Mouse (Mus musculus) layer of hippocampus, adult 8-10 months (tissue): ENCODE measurements around the gene Ccl25. TPM values are rescaled to one million over a fixed set of nuclear protein-coding genes. Genes with fewer than 3 reads are reported as not detected.

Experiments
- total RNA-seq, 4 experiments: library from RNA; stranded (reverse); gene quantifications; 2 replicates each; pipeline ENCODE4 v1.2.4; 2022

Gene Ccl25
- total RNA-seq, 4 experiments from 2014 or later, result 21.2 to 31.6 (median 24.3) TPM

Other genes starting within 250 kb of the Ccl25 start
- gene Cd209f, start 219.4 kb upstream of the Ccl25 start, total RNA-seq, result under 1 TPM in 3 of 4 experiments, not detected in 1; 0.30 to 0.89 (median 0.37) TPM
- under 1 TPM in 1 of 4 experiments, not detected in 3; 0.65 TPM for gene Cd209g, start 191.1 kb upstream of the Ccl25 start, total RNA-seq
- gene Evi5l, start 158.6 kb upstream of the Ccl25 start, total RNA-seq, result 100 to 1,000 TPM in 2 of 4 experiments, 10 to 100 TPM in 2; 90.2 to 127 (median 105) TPM
- 10 to 100 TPM; 34.9 to 44.0 (median 40.0) TPM for gene Prr36, start 107.8 kb upstream of the Ccl25 start, total RNA-seq
- gene Lrrc8e, start 98.4 kb upstream of the Ccl25 start, total RNA-seq, result under 1 TPM in 2 of 4 experiments, not detected in 2; 0.11 to 0.16 TPM
- 100 to 1,000 TPM in 3 of 4 experiments, 10 to 100 TPM in 1; 99.3 to 117 (median 110) TPM for gene Map2k7, start 86.5 kb upstream of the Ccl25 start, total RNA-seq
- 1 to 10 TPM; 2.0 to 2.8 (median 2.3) TPM for gene Gm49320, start 86.3 kb upstream of the Ccl25 start, total RNA-seq
- 10 to 100 TPM; 12.8 to 19.2 (median 16.5) TPM for gene Tgfbr3l, start 77.0 kb upstream of the Ccl25 start, total RNA-seq
- 10 to 100 TPM; 27.5 to 36.9 (median 32.2) TPM for gene Snapc2, start 72.1 kb upstream of the Ccl25 start, total RNA-seq
- gene Ctxn1, start 65.9 kb upstream of the Ccl25 start, total RNA-seq, result 100 to 1,000 TPM; 421 to 475 (median 460) TPM
- gene Timm44, start 49.3 kb upstream of the Ccl25 start, total RNA-seq, result 10 to 100 TPM; 65.1 to 80.9 (median 70.8) TPM
- gene Elavl1, start 203 bp downstream of the Ccl25 start, total RNA-seq, result 10 to 100 TPM; 69.3 to 80.9 (median 76.7) TPM
- 10 to 100 TPM; 44.9 to 55.7 (median 52.0) TPM for gene Cers4, start 167.8 kb downstream of the Ccl25 start, total RNA-seq